30 mouse cellular contexts compared by ENCODE assay signal in genomic region chr7:46130723-46131122, GRCm38 (mm10). TPM values are rescaled to one million over a fixed set of nuclear protein-coding genes. Genes with fewer than 3 reads are reported as not detected.
DNase-seq lines count a peak whose midpoint lies in the region; ATAC-seq and TF ChIP-seq lines count a peak whose summit lies in the region.
"Had no signal": no experiment of that assay in that cellular context is flagged by ENCODE, and none has a peak within 500 bp of the region (broad histone marks: within the 10 kb centered on the region; RNA-seq: fewer than 3 reads in every experiment).

No protein-coding gene starts in this region.

- TF ChIP-seq POLR2A in cerebellum, adult 2 months (IDR thresholded peaks at IDR 0.05; ENCODE audit: borderline replicate concordance, insufficient read depth, low read length) = no peak

- H3K4me2 ChIP-seq in stomach, embryonic 15.5 days = no peak overlapping the region
- H3K4me2 ChIP-seq in midbrain, embryonic 16.5 days (ENCODE audit: low read length) = no peak overlapping the region
- no peak overlapping the region for H3K4me2 ChIP-seq in hindbrain, embryonic 11.5 days (replicated peaks; ENCODE audit: low read depth, low read length)
- H3K4me2 ChIP-seq: embryonic facial prominence, embryonic 12.5 days; heart, embryonic 12.5 days; hindbrain, embryonic 14.5 days; midbrain, embryonic 13.5 days; neural tube, embryonic 15.5 days had no signal

- no peaks in the 10 kb centered on the region for H3K36me3 ChIP-seq in stomach, embryonic 15.5 days
- H3K36me3 ChIP-seq in midbrain, embryonic 16.5 days (ENCODE audit: control insufficient read depth, insufficient read depth, low read length) = no peaks in the 10 kb centered on the region
- no peaks in the 10 kb centered on the region for H3K36me3 ChIP-seq in hindbrain, embryonic 11.5 days (ENCODE audit: control insufficient read depth, insufficient read depth, low read length)
- H3K36me3 ChIP-seq: embryonic facial prominence, embryonic 12.5 days; heart, embryonic 12.5 days; midbrain, embryonic 13.5 days; neural tube, embryonic 15.5 days had no signal

- no peak overlapping the region for H3K4me3 ChIP-seq in cerebellum, adult 2 months (replicated peaks; ENCODE audit: insufficient read depth, low read depth, low read length)
- no peak overlapping the region for H3K4me3 ChIP-seq in left cerebral cortex, adult 2 months
- H3K4me3 ChIP-seq in stomach, embryonic 15.5 days (replicated peaks) = no peak overlapping the region
- H3K4me3 ChIP-seq in midbrain, embryonic 16.5 days (ENCODE audit: low read depth, low read length) = no peak overlapping the region
- no peak overlapping the region for H3K4me3 ChIP-seq in hindbrain, embryonic 11.5 days (ENCODE audit: low read depth, low read length)
- H3K4me3 ChIP-seq: embryonic facial prominence, embryonic 12.5 days; heart, adult 2 months; heart, embryonic 12.5 days; midbrain, embryonic 13.5 days; neural tube, embryonic 15.5 days had no signal

- peak in 1 of 2 experiments; percentile 42 for DNase-seq in cerebellum, adult 2 months
- no peak for DNase-seq in cerebellum, adult 11 months
- DNase-seq in left cerebral cortex, adult 2 months (ENCODE audit: extremely low spot score in 1 of 2, low spot score in 2 of 2) = no peak
- no peak for DNase-seq in left cerebral cortex, postnatal 36 days (ENCODE audit: low spot score in 2 of 2)
- DNase-seq in hindbrain, embryonic 11.5 days (ENCODE audit: low spot score) = no peak
- DNase-seq: adrenal gland, postnatal 25 days; B cell, adult 2 months; gastrocnemius, postnatal 36 days; heart, adult 2 months; heart, postnatal 4 days; liver; lung, adult 2 months; lung, postnatal 10 days; thymus, adult 18-20 months; thymus, postnatal 25 days had no signal

- WGBS in cerebellum, adult 2 months = 59% methylated on average over 7 of the region's 7 CpGs
- 54% methylated on average over 7 of the region's 7 CpGs for WGBS in stomach, embryonic 15.5 days
- 76% methylated on average over 7 of the region's 7 CpGs for WGBS in midbrain, embryonic 16.5 days
- 71% methylated on average over 7 of the region's 7 CpGs for WGBS in hindbrain, embryonic 11.5 days

- intact Hi-C loops in left cerebral cortex, adult 2 months (cut with DNase I) = loop anchor here (2.0 kb wide), 2 partner anchors 30 to 52 kb away; partner anchors contain the start of gene Kcnj11
- intact Hi-C loops in left cerebral cortex, postnatal 36 days (cut with DNase I) = no loop called here

- ATAC-seq in stomach, embryonic 15.5 days (ENCODE audit: insufficient read depth, low FRiP score, low read depth) = peak; percentile 33; the same call in 1 of the 2 replicates
- ATAC-seq in midbrain, embryonic 16.5 days = no peak
- ATAC-seq in hindbrain, embryonic 11.5 days (ENCODE audit: low FRiP score) = no peak
- ATAC-seq: forebrain, embryonic 14.5 days; inflammation-experienced regulatory T-cells, adult 6 months; midbrain, embryonic 13.5 days had no signal

- no peak overlapping the region for H3K9ac ChIP-seq in stomach, embryonic 15.5 days
- no peak overlapping the region for H3K9ac ChIP-seq in midbrain, embryonic 16.5 days (ENCODE audit: low read depth, low read length)
- no peak overlapping the region for H3K9ac ChIP-seq in hindbrain, embryonic 11.5 days (ENCODE audit: low read depth, low read length)
- H3K9ac ChIP-seq: embryonic facial prominence, embryonic 12.5 days; heart, embryonic 12.5 days; hindbrain, embryonic 14.5 days; liver, embryonic 14.5 days; midbrain, embryonic 13.5 days; neural tube, embryonic 15.5 days had no signal

- H3K27me3 ChIP-seq in cerebellum, adult 2 months (ENCODE audit: control insufficient read depth, insufficient read depth, low read length) = no peaks in the 10 kb centered on the region
- H3K27me3 ChIP-seq in stomach, embryonic 15.5 days (replicated peaks) = no peaks in the 10 kb centered on the region
- no peaks in the 10 kb centered on the region for H3K27me3 ChIP-seq in midbrain, embryonic 16.5 days (ENCODE audit: control insufficient read depth, insufficient read depth, low read depth, low read length)
- no peaks in the 10 kb centered on the region for H3K27me3 ChIP-seq in hindbrain, embryonic 11.5 days (ENCODE audit: control insufficient read depth, insufficient read depth, low read length)
- H3K27me3 ChIP-seq: embryonic facial prominence, embryonic 12.5 days; heart, embryonic 12.5 days had no signal

- no peaks in the 10 kb centered on the region for H3K9me3 ChIP-seq in stomach, embryonic 15.5 days
- H3K9me3 ChIP-seq in midbrain, embryonic 16.5 days (replicated peaks; ENCODE audit: control insufficient read depth, low read length, poor library complexity, severe bottlenecking) = no peaks in the 10 kb centered on the region
- no peaks in the 10 kb centered on the region for H3K9me3 ChIP-seq in hindbrain, embryonic 11.5 days (ENCODE audit: control insufficient read depth, low read length)
- H3K9me3 ChIP-seq: embryonic facial prominence, embryonic 12.5 days; heart, embryonic 12.5 days; midbrain, embryonic 13.5 days; neural tube, embryonic 15.5 days had no signal

- H3K4me1 ChIP-seq in cerebellum, adult 2 months (ENCODE audit: control insufficient read depth, insufficient read depth, low read length) = peaks cover 55% of the 10 kb centered on the region
- H3K4me1 ChIP-seq in stomach, embryonic 15.5 days = peaks cover 11% of the 10 kb centered on the region; the same call in 1 of the 2 replicates
- H3K4me1 ChIP-seq in midbrain, embryonic 16.5 days (ENCODE audit: control insufficient read depth, insufficient read depth, low read length) = peaks cover 18% of the 10 kb centered on the region; the same call in 1 of the 2 replicates
- 0 out of 2 replicates have a peak, but pooled peaks cover 4% of the 10 kb centered on the region for H3K4me1 ChIP-seq in hindbrain, embryonic 11.5 days (replicated peaks; ENCODE audit: control insufficient read depth, insufficient read depth, low read length)

- H3K27ac ChIP-seq in cerebellum, adult 2 months (ENCODE audit: insufficient read depth, low read length) = peak overlapping the region; percentile 98
- peak overlapping the region; percentile 81 for H3K27ac ChIP-seq in left cerebral cortex, adult 2 months
- H3K27ac ChIP-seq in stomach, embryonic 15.5 days = peak overlapping the region; percentile 89
- H3K27ac ChIP-seq in midbrain, embryonic 16.5 days (ENCODE audit: low read length) = no peak overlapping the region
- H3K27ac ChIP-seq in hindbrain, embryonic 11.5 days (ENCODE audit: low read depth, low read length) = no peak overlapping the region
- H3K27ac ChIP-seq: embryonic facial prominence, embryonic 12.5 days; heart, adult 2 months; hindbrain, embryonic 14.5 days; liver, embryonic 14.5 days; macrophage; neural tube, embryonic 15.5 days had no signal

- no peak for TF ChIP-seq CTCF in cerebellum, adult 2 months (IDR thresholded peaks at IDR 0.05; ENCODE audit: borderline replicate concordance, insufficient read depth, low read depth, low read length)
- no peak for TF ChIP-seq CTCF in left cerebral cortex, adult 2 months (IDR thresholded peaks at IDR 0.05)

RNA-seq across cellular contexts. Expression of gene Kcnj11, which starts 30.2 kb away (rescaled TPM):
- 42.8 and 47.5 TPM in 2 replicates for polyA plus RNA-seq in cerebellum, adult 2 months (2012; rRNA removed)
- 10 to 100 TPM; 41.0 to 45.4 TPM for total RNA-seq in left cerebral cortex, adult 2 months (2021)
- 10 to 100 TPM; 41.3 to 44.6 TPM for total RNA-seq in left cerebral cortex, postnatal 36 days (2021)
- 1.0 and 2.0 TPM in 2 replicates for polyA plus RNA-seq in stomach, embryonic 15.5 days (2015; fragmentation: Nextera tagmentation; extraction: Ambion mirVana)
- 2.4 and 2.8 TPM in 2 replicates for polyA plus RNA-seq in midbrain, embryonic 16.5 days (2015; fragmentation: Nextera tagmentation; extraction: Ambion mirVana)
- 0.25 and 0.49 TPM in 2 replicates for polyA plus RNA-seq in hindbrain, embryonic 11.5 days (2014; fragmentation: Nextera tagmentation; extraction: Ambion mirVana)
- total RNA-seq: megakaryocyte-erythroid progenitor cell, adult 5-6 weeks; monocyte, adult 5-6 weeks had no signal
- polyA plus RNA-seq: inflammation-experienced regulatory T-cells, adult 6 months; limb, embryonic 11.5 days; macrophage; spleen, adult 2 months had no signal

RNA-seq across cellular contexts. Expression of gene Abcc8, which starts 49.1 kb away (rescaled TPM):
- 57.1 and 64.5 TPM in 2 replicates for polyA plus RNA-seq in cerebellum, adult 2 months (2012; rRNA removed)
- 10 to 100 TPM; 38.6 to 43.8 TPM for total RNA-seq in left cerebral cortex, adult 2 months (2021)
- total RNA-seq in left cerebral cortex, postnatal 36 days (2021) = 10 to 100 TPM; 36.5 to 37.3 TPM
- polyA plus RNA-seq in stomach, embryonic 15.5 days (2015; fragmentation: Nextera tagmentation; extraction: Ambion mirVana) = 11.1 and 17.8 TPM in 2 replicates
- 7.0 and 9.6 TPM in 2 replicates for polyA plus RNA-seq in midbrain, embryonic 16.5 days (2015; fragmentation: Nextera tagmentation; extraction: Ambion mirVana)
- polyA plus RNA-seq in hindbrain, embryonic 11.5 days (2014; fragmentation: Nextera tagmentation; extraction: Ambion mirVana) = 1.4 and 1.8 TPM in 2 replicates
- total RNA-seq: megakaryocyte-erythroid progenitor cell, adult 5-6 weeks; monocyte, adult 5-6 weeks had no signal
- polyA plus RNA-seq: inflammation-experienced regulatory T-cells, adult 6 months; macrophage had no signal

Comparison
In these comparisons a context has a peak if more than half of its experiments do, and no peak if none do; other contexts are left out.
1. H3K27ac ChIP-seq: peak in cerebellum, adult 2 months (single experiment), left cerebral cortex, adult 2 months (single experiment) and stomach, embryonic 15.5 days (single experiment); none in midbrain, embryonic 16.5 days (single experiment) and hindbrain, embryonic 11.5 days (single experiment).
2. RNA of gene Kcnj11, which starts 30.2 kb away (polyA plus RNA-seq): 42.8 to 47.5 TPM in cerebellum, adult 2 months; 2.4 to 2.8 TPM in midbrain, embryonic 16.5 days, 1.0 to 2.0 TPM in stomach, embryonic 15.5 days and 0.25 to 0.49 TPM in hindbrain, embryonic 11.5 days; every median in the first group is over 10 times any median in the second.